Mouse (Mus musculus) bone marrow, adult 2 months (tissue): Measurements from ENCODE around the gene Nab2.

Source experiments
- CTCF ChIP-seq: fragments of 200-500 bp; IDR thresholded peaks from 2 replicates; pipeline ENCODE4 v1.5.1; 2011; ENCODE audit warnings: low read length, control low read depth; ENCODE audit not compliant: control insufficient read depth, insufficient read depth
- POLR2A ChIP-seq: fragments of 200-500 bp; IDR thresholded peaks from 2 replicates; pipeline ENCODE4 v1.6.1; 2011; ENCODE audit warnings: low read depth, mild to moderate bottlenecking, control low read depth, low read length, borderline replicate concordance; ENCODE audit not compliant: control insufficient read depth

DNA sequence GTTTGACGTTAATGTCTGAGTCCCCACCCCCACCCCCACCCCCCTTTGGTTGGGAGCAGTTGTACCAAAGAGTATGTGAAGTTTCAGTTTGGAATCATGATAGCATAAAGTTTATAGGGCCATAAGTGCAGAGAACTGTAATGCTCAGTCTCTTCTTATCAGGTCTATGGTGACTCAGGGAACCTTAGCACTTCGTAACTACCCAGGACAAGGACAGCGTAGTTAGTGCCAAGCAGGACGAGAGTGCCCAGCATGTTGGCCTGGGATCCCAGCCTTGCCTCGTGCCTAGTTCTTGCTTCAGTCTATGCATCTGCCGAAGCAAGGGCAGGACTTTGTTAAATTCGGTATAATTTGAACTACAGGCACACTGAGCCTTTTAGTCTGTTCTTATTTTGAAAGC lies 27.4 kb upstream of the Nab2 start:
- TF ChIP-seq CTCF (no peak), POLR2A (no peak)
